Mouse (Mus musculus) E14TG2a.4 (cell line): ENCODE results near the gene Galr3.

ENCODE experiments used
- CTCF ChIP-seq: conservative IDR thresholded peaks from 2 replicates; pipeline ENCODE4 v1.5.1; 2014; ENCODE audit warnings: low read length
- NANOG ChIP-seq: IDR thresholded peaks from 2 replicates; pipeline ENCODE4 v1.6.1; 2014; ENCODE audit warnings: borderline replicate concordance, low read length, mixed read lengths
- POU5F1 ChIP-seq: IDR thresholded peaks from 2 replicates; pipeline ENCODE4 v1.6.1; 2014; ENCODE audit warnings: low read length, borderline replicate concordance

DNA sequence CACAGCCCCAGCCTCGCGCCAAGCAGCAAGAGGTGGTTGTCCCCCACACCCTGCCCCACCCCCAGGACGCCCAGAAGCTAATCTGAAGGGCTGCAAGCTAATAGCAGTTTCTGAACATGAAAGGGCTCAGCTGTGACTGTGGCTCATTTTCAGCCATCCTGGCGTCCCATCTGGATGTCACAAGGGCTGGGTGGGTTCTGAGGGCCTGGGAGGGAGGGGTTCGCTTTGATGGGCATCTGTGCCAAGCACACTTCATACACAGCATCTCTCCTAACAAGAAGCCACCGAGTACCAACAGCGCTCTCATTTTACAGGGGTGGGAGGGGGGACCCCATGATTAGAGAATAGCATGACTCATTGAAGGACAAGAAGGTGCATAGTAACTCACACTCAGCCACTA is 28.3 kb upstream of the Galr3 start:
- TF ChIP-seq CTCF: no peak
- no peak for TF ChIP-seq NANOG
- TF ChIP-seq POU5F1: no peak
